Mouse (Mus musculus): ENCODE results near the gene Ascc1.
"Not testable (repeated sequence)": the region's sequence is repeated elsewhere in the genome, so short reads cannot be mapped to it uniquely, and the experiment has no call there.

The Ascc1 gene

DNA sequence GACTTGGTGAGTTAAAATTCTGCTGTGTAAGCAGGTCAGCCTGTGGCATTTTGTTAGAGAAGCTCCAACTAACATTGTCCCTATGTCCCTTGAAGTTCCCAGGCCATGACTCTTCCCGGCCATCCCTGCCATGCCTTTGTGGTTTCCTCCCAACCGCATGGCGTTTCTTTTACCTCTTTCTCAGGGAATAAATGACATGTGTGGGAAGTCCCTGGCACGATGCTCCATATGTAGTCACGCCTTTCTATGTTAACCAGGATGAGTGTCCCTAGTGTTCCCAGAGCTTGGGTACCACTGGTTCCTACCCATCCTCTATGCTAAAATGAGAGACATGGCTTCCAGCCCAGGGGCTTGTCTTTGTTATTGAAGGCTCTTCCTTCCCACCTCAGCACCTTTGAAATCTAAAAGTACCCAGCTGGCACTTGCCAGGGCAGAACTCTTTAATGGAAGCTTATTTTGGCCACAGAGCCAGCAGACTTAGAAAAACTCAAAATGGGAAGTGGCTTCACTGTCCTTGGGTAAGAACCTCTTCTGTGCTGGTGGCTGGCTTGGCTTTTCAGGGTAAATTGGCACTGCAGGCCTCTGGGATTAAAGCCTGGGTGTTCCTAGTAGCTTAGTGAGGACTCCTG, 24.8 kb upstream of the Ascc1 start:
- DNase-seq (ENCODE audit: low read depth, low spot score) = no peak

DNA sequence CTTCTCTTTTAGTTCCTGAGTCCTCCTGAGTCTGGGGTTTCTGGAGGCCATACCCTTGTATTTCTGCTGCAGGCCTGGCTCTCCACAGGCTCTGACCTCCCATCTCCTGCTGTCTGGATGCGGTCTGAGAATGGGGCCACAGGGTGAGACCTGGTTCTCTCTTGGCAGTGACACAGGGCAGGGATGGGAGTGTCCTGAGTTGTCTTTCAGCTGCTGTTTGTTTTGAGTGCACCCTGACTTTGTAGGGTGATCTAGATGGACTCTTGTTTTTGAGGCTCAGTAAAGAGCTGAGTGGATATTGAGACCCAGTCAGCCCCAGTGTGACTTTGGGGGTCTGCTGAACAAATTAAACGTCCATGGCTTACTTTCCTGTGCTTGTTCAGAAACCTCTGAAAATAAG, 24.2 kb upstream of the Ascc1 start:
- no peak for DNase-seq (ENCODE audit: low read depth, low spot score)

DNA sequence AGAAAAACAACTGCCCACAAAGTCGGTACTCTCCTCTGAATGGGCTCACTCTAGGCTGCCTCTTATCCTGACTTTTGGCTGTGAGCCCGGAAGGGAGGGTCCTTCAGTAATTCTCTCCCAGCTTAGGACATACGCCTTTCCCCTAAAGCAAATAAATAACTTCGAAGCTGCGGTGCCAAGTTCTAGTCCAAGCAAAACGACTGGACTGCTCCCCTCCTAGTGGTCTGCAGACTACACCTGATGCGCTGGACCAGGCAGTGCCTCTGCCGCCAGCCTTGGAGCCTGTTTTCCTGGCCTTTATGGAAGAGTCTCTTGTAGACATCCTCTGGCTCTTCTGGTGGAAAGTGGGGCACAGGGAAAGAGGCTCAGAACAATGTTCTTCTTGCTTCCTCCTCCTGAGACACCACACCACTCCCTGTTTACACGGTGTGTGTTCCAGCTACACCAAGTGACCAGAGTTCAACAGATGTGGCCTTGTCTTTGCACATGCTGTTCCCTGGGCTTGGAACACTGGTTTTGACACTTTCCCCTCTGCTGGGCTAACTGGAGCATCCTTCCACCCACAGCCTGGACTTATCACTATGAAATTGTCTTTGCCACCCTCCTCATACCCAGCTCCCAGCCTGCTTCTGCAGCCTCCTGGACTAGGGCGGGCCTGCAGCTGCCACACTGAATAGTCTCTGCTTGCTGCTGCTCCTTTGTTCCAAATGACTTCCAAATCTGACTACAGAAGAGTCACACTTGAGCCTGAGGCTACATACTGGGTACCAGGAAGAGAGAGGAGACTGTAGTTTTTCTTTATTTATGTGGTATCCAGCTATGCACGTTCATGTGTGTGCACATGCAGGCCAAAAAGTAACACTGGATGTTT, 23.5 kb upstream of the Ascc1 start:
- DNase-seq (ENCODE audit: low read depth, low spot score) = no peak

DNA sequence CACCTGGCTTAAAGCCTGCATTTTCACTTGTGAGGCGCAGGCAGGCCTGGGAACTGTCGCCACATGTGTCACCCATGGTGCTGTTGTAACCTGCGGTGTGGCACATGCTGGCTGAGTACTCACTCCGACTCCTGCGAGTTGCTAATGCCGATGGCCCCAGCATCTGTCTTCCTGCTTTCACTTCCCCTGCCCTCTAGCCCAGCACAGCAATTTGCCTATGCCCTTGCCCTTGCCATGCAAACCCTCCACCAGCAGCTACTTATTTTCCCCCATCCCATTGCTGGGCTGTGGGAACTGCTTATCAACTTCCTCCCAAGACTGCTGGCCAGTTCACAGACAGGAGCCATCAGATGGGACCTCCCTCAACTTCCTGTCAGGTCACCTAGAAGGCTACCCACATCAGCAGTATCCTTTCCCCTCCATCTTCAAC, 21.8 kb upstream of the Ascc1 start:
- no peak for DNase-seq (ENCODE audit: low read depth, low spot score)

DNA sequence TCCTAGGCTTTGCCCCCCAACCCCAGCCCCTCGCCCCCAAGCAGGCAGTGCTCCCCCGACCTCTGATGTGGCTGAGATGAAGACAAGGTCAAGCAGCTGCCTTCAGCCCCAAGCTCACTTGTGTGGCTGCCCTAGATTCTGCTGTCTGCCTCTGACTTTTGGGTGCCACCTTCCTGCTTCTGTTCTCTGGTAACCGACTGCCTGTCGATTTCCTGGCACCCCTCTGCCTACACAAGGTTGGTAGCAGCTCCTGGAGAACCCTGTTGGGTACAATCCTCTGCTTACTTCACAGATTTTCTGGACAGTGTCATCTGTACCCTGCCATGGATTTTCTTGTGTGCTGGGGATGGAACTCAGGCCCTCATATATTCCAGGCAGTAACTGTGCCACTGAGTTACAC, 21.3 kb upstream of the Ascc1 start:
- DNase-seq (ENCODE audit: low read depth, low spot score) = no peak

DNA sequence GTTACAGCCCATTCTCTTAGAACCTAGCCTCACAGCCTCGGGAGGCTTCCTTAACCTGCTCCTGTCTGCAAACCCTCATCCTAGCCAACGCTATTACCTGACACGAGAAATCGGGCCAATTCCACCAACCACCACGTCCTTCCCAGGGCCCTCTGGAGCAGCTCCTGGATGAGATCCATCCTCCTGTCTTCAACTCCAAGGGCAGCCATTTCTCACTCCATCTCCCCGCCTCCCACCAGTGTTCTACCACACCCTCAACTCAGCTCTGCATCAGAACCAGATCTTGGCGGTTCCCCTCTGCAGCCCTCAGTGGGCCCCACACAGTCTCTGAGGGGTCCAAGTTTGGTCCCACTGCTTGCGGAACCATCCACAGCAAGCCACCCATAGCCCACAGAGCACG, 20.8 kb upstream of the Ascc1 start:
- no peak for DNase-seq (ENCODE audit: low read depth, low spot score)

DNA sequence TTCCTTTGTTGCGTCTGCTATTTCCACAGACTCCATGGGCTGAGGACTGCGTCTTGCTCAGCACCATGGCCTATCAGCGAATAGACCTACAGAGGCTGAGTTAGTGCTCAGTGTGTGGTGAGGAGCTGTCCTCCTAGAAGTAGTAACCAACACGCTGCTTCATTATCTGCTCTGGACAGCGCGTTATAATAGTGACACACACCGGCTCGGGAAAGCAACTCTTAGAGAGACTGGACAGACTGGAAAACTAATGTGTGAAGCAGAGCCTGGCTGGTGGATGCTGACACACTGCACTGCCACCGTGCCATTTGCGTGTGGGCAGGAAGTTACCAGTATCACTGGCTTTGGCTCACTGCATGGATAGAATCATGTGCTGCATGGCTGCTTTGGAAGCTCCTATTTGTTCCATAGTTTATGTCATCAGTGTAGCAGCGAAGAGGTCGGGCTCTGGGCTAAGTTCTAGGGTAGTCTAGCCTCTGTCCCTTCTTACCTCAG, 20.2 kb upstream of the Ascc1 start:
- DNase-seq (ENCODE audit: low read depth, low spot score) = no peak

DNA sequence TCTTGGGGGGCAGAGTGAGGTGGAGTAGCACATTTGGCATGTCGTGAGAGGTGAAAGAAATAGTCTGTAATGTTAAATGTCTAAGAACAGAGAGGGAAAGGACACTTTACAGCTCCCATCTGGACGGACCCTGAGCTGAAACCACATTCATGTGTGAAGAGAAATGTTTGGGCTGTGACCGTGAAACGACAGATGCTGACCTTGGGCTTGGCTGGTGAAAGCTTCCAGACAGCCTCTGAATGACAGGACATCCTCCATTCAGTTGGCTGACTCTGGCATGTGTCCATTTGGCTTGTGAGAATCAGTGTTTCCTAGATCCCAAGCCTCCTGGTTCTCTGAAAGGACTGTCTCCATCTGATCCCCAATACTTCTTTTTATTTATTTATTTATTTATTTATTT, 14.6 kb upstream of the Ascc1 start:
- no peak for DNase-seq (ENCODE audit: low read depth, low spot score)

DNA sequence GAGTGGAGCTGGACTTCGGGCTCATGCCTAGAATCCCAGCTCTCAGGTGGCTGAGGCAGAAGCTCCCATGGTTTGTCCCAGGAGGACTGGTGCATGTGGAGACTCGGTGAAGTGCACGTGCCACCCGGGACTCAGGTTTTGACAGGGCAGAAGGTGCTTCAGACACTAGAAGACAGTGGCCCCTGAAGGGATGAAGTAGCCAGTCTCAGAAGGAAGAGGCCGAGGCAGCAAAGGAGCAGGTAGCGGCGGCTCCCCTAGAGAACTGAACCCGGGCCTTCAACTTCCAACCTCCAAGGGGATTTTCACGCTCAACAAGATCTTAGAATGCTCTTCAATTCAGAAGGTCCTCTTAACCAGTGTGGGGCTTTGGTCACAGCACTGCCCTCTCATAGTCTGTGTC, 12.2 kb upstream of the Ascc1 start:
- DNase-seq (ENCODE audit: low read depth, low spot score) = no peak

DNA sequence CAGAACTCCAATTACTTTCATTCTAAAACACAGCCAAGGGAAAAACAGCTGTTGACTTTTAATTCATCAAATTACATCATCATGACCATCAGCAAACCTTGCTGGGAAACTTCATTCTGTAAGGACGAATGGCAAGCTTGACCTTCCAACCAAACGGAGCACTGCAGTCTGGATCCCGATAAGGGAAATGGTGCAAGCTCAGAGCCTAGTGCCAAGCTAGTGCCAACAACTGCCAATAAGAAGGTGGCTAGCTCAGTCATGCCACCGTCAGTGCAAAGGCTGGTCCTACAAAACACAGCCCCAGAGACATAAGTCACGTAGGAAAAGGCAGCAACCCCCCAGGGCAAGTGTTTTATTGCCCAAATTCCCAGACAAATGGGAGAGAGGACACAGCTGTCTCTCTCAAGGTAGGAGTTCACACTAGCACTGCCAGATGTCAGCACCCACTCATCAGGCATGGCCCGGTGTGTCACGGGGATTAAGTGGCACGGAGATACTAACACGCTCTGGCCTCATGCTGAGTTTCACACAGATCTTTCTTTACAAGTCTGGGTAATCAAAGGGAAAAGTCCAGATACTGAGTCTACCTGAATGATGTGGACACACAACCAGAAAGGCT, 11.2 kb upstream of the Ascc1 start:
- DNase-seq (ENCODE audit: low read depth, low spot score) = no peak

DNA sequence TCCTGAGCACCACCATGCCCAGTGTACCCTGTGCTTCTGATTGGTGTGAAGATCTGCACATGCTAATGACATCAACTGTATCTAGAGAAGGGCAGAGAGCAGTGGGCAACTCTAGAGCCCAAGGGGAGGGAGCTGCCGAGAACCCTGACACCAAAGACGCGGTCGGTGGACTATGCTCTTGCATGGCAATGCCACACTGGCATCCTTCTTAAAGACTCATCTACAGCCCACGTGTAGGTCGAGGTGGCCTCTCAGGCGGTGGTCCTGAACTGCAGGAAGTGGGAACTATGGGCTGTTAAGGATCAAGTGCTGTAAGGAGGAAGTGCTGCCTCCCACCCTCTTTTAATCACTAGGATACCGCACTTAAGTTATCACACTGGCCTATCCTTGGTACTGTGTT, 10.6 kb upstream of the Ascc1 start:
- DNase-seq (ENCODE audit: low read depth, low spot score) = no peak

DNA sequence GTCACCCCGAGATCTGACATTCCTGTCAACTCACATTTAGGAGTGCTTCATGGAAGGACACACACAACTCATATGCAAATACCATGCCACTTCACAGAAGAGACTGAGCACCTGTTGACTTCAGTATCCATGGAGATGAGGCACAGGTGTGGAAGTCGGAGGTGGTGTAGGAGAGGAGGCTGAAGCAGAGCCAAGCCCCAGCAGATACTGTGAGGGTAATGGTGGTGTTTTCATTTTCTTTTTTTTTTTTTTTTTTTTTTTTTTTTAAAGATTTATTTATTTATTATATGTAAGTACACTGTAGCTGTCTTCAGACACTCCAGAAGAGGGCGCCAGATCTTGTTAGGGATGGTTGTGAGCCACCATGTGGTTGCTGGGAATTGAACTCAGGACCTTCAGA, 8.8 kb upstream of the Ascc1 start:
- not testable (repeated sequence) for DNase-seq (ENCODE audit: low read depth, low spot score)

DNA sequence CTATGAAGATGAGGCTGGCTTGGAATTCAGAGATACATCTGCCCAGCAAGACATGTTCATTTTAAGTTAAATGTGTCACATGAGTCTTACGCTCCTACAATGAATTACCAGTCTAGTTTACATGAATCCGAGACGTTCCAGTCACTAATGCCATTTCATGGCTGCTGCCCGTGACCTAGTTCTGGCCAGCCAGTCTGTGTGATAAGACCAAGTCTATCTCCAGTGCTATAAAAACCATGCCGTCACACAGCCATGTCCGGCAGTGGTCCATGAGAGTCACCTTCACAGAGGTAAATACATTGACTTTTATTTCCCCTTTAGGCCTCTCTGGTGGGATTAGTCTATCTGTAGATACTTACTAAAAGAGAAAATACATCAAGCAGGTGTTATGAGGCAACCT, 6.7 kb upstream of the Ascc1 start:
- DNase-seq (ENCODE audit: low read depth, low spot score) = no peak

DNA sequence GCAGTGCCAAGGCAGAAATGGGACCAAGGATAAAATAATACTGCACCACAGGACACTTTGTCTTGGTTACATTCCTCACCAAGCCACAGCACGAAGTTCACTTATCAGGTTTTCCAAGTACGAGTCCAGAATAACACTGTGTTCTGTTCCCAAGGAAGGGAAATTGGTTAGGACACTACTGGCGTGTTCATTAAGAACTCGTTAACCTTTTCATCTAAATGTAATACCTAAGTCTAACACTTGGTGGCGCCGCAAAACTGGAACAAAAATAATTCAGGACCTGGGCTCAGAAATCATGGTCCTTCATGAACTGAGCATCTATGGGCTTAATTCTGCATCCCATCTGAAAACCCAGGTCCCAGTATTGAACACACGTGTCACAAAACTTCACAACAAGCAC, 5.0 kb upstream of the Ascc1 start:
- no peak for DNase-seq (ENCODE audit: low read depth, low spot score)

DNA sequence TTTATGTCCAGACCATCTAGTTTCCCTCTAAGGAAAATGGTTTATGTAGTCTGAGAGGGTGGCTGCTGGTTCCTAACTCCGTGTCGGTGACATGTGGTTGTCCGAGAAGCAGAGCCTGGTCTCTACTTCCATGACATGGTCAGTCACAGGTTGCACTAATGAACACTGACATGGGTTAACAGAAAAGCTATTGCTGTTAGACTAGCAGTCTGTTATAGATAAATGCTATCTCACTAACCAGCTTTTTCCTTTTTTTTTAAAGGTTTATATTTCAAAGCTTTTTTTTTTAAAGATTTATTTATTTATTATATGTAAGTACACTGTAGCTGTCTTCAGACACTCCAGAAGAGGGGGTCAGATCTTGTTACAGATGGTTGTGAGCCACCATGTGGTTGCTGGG, 3.5 kb upstream of the Ascc1 start:
- DNase-seq (ENCODE audit: low read depth, low spot score) = no peak

DNA sequence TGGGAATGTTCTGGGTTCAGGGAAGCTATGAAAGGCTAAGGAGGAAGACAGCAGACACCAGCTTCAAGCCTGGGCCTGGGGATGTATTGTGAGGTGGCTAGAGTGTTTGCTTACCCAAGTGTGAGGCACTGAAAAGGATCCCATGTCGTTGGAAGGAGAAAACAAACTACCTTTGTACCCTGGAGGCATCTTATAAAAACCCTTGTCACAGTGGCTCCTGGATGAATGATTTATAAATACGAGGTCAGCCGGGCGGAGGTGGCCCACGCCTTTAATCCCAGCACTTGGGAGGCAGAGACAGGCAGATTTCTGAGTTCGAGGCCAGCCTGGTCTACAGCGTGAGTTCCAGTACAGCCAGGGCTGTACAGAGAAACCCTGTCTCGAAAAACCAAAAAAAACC, 942 bp upstream of the Ascc1 start:
- DNase-seq (ENCODE audit: low read depth, low spot score) = not testable (repeated sequence)

DNA sequence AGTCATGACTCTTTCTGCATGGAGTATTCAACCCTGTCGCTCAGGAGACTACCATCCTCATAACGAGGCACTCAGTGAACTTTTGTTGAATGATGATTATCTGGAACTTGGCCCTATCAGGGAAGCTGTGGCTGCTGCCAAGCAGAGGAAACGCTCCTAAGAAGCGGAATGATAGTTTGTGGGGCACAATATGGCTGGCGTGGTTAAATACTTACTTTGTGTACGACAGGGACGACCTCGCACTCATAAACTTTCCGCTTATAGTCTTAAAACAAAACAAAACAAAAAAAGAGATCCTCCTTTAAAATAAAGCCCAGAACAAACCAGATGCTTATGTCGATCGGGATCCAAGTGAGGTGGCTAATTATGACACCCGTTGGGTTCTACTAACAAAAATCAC, 402 bp upstream of the Ascc1 start:
- no peak for DNase-seq (ENCODE audit: low read depth, low spot score)

DNA sequence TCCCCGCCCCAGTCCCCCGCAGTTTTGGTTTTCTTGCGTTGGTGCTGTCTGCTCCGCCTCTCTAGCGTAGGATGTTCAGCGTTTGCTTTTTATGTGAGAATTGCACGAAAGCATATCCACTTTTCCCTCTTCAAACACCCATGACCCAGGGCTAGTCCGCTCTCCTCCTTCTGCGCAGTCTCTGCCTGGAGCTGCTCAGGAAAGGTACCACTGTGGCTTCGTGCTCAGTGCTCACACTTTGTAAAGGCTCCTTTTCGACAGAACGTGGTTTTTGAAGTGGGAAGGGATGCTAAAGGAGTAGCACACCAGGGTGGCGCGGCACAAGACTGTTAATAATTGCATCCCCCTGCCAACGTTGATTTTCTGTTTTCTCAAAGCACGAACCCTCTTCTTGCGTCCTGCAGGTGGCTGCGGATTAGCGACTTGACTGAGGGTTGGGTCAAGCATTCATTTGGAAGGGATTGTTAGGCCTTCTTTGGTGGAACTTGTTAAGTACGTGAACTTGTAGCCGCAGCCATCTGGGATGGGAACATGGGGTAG, 678 bp downstream of the Ascc1 start:
- DNase-seq (ENCODE audit: low read depth, low spot score) = no peak

DNA sequence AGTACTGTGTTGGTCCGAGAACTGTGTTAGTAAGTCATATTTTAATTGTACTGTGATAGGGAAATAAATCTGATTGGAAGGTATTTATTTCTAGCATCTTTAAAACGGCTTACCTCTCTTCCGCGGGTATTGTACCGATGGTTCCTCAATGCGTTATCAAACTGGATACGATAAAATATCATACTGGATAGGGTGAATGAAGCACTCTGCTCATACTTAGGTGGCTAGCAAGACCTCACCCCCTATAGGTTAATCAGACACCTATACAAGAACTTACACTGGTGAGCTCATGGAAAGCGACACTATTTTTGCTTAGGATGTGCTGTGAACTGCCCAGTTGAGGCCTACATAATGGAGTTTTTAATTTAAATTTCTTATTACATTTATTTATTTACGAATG, 1.2 kb downstream of the Ascc1 start:
- DNase-seq (ENCODE audit: low read depth, low spot score) = no peak

DNA sequence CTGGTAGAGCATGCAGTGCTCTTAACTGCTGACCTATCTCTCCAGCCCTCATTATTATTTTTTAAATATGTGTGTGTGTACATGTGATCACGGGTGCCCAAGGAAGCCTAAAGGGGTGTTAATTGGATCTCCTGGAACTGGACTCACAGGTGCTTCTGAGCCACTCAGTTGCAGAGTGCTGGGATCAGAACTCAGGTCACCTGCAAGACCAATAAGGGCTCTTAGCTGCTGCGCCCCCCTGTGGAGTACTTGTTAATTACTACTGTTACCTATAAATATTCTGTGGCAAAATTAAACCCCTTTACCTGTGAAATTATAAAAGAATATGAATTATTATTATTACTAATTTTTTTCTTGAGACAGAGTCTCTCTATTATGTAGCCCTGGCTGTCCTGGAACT, 2.7 kb downstream of the Ascc1 start:
- DNase-seq (ENCODE audit: low read depth, low spot score) = no peak

DNA sequence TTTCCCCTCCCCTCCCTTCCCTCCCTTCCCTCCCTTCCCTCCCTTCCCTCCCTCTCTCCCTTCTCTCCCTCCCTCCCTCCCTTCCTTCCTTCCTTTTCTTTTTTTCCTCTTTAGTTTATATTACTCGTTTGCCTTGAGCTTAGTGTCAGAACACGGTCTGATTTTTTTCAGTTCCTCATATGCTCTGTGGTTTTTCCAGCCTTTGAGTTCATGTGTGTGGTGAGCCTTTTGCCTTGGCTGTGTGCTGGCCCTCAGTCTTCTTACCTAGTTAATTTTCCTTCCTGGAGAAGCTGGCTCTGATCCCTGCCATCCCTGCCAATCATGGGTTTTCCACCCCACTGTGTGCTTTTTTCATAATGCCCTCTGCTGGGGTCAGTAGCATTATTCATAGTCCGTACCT, 6.5 kb downstream of the Ascc1 start:
- DNase-seq (ENCODE audit: low read depth, low spot score) = no peak

DNA sequence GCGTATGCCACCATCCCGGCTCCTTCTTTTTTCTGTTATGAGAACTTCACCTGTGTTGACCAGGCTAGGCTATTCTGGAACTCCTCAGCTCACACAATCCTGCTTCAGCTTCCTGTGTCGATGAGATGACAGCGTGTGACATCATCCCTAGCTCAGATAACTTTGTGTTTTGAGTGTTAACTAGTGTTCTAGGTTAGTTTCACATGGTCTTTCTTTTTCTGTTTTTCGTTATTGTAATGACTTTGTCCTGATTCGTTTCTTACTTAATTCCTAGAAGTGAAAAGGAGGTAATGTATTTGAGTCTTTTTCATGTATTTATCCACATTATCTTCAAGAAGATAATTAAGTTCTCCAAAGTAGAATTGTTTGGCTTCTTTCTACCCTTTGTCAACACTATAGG, 13.6 kb downstream of the Ascc1 start:
- DNase-seq (ENCODE audit: low read depth, low spot score) = no peak

DNA sequence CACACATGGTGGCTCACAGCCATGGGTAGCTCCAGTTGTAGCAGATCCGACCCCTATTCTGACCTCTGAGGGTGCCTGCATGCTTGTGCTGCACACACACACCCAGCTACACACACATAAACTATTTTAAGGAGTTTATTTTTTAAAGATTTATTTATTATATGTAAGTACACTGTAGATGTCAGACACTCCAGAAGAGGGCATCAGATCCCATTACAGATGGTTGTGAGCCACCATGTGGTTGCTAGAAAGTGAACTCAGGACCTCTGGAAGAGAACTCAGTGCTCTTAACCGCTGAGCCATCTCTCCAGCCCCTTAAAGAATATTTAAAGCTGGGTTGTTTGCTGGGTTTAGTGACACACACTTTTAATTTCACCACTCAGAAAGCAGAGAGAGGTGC, 16.7 kb downstream of the Ascc1 start:
- no peak for DNase-seq (ENCODE audit: low read depth, low spot score)

Data from telencephalon, adult 2 months (tissue).